Mouse (Mus musculus): Measurements from ENCODE around the gene Rfxank.

Gene Rfxank

GRCm38 (mm10) chr8:70104922-70105321, 34.0 kb downstream of the Rfxank start:
- no peak for DNase-seq (ENCODE audit: low spot score)

GRCm38 (mm10) chr8:70104506-70104905, 34.4 kb downstream of the Rfxank start:
- no peak for DNase-seq (ENCODE audit: low spot score)

GRCm38 (mm10) chr8:70100241-70100640, 38.7 kb downstream of the Rfxank start:
- no peak for DNase-seq (ENCODE audit: low spot score)

- DNase-seq (ENCODE audit: low spot score), result no peak
Measured at GRCm38 (mm10) chr8:70099276-70099675, 39.7 kb downstream of the Rfxank start.

- no peak for DNase-seq (ENCODE audit: low spot score)
Measured at GRCm38 (mm10) chr8:70092786-70093185, 46.2 kb downstream of the Rfxank start.

GRCm38 (mm10) chr8:70089296-70089960, 49.5 kb downstream of the Rfxank start:
- no peak for DNase-seq (ENCODE audit: low spot score)

GRCm38 (mm10) chr8:70087836-70088650, 50.9 kb downstream of the Rfxank start:
- peak; percentile 67 for DNase-seq (ENCODE audit: low spot score)

- DNase-seq (ENCODE audit: low spot score), result no peak
Measured at GRCm38 (mm10) chr8:70087237-70087636, 51.7 kb downstream of the Rfxank start.

GRCm38 (mm10) chr8:70086151-70086550, 52.8 kb downstream of the Rfxank start:
- no peak for DNase-seq (ENCODE audit: low spot score)

GRCm38 (mm10) chr8:70084191-70085065, 54.5 kb downstream of the Rfxank start:
- DNase-seq (ENCODE audit: low spot score), result no peak

- DNase-seq (ENCODE audit: low spot score), result peak; percentile 56
Measured at GRCm38 (mm10) chr8:70083285-70083684, 55.7 kb downstream of the Rfxank start, which contains the start of gene Hapln4. Gene Hapln4 (plus strand): TSS chr8:70083457.

GRCm38 (mm10) chr8:70081976-70082375, 57.0 kb downstream of the Rfxank start:
- DNase-seq (ENCODE audit: low spot score), result no peak

All from layer of hippocampus, adult 11-12 months (tissue).